Mouse (Mus musculus) CH12.LX (cell line): ENCODE data around the gene Krtap5-3. TPM values are rescaled to one million over a fixed set of nuclear protein-coding genes. Genes with fewer than 3 reads are reported as not detected.

Experiments
- DNase-seq: peaks from one replicate; pipeline ENCODE4 v3.0.0-alpha.2; 2013; ENCODE audit errors: extremely low read depth
- H3K27ac ChIP-seq: 2 replicates; pipeline ENCODE4 v1.5.1; 2012; ENCODE audit warnings: low read depth, mild to moderate bottlenecking, control low read depth, moderate library complexity; ENCODE audit not compliant: insufficient read depth
- H3K27me3 ChIP-seq: replicated peaks from 2 replicates; pipeline ENCODE3; 2012; ENCODE audit warnings: inconsistent platforms
- H3K36me3 ChIP-seq, 2 experiments: replicated peaks in 1 of 2; 2 replicates each; pipeline versions ENCODE3 to v1.6.1; 2012; ENCODE audit warnings: inconsistent platforms in 1 of 2, low read length in 1 of 2, mild to moderate bottlenecking in 1 of 2, mixed read lengths in 1 of 2, moderate library complexity in 1 of 2; ENCODE audit not compliant: control insufficient read depth in 1 of 2, insufficient read depth in 1 of 2
- H3K4me1 ChIP-seq, 2 experiments: 2 replicates each; pipeline ENCODE4 v1.6.1; 2012; ENCODE audit warnings: inconsistent platforms in 1 of 2, moderate library complexity in 1 of 2; ENCODE audit not compliant: insufficient read depth in 2 of 2, control insufficient read depth in 1 of 2
- H3K4me2 ChIP-seq: 2 replicates; pipeline ENCODE4 v1.6.1; 2012; ENCODE audit warnings: low read depth, mild to moderate bottlenecking, control low read depth; ENCODE audit not compliant: poor library complexity, insufficient read depth, severe bottlenecking
- H3K4me3 ChIP-seq, 3 experiments: fragments of 150-350 bp in 1 of 3; sonication (generic) in 1 of 3; replicated peaks in 1 of 3; 2 replicates each; pipeline versions ENCODE3 to v1.5.1; 2011 to 2012; ENCODE audit warnings: low read depth in 2 of 3, low read length in 2 of 3, mild to moderate bottlenecking in 2 of 3, moderate library complexity in 2 of 3, control low read depth in 1 of 3, improper control_type of control experiment in 1 of 3, inconsistent platforms in 1 of 3, mixed read lengths in 1 of 3; ENCODE audit not compliant: poor library complexity in 1 of 3
- H3K79me2 ChIP-seq: replicated peaks from 2 replicates; pipeline ENCODE4 v1.6.1; 2012; ENCODE audit warnings: mild to moderate bottlenecking, moderate library complexity; ENCODE audit not compliant: control insufficient read depth, poor library complexity, insufficient read depth, severe bottlenecking; ENCODE audit errors: extremely low read depth
- H3K9ac ChIP-seq: 2 replicates; pipeline ENCODE4 v1.6.1; 2012; ENCODE audit warnings: low read depth, mild to moderate bottlenecking, control low read depth, moderate library complexity; ENCODE audit not compliant: insufficient read depth
- H3K9me3 ChIP-seq: replicated peaks from 2 replicates; pipeline ENCODE3; 2012; ENCODE audit warnings: low read length, inconsistent platforms, mixed read lengths
- CTCF ChIP-seq, 2 experiments: IDR thresholded peaks in 1 of 2; conservative IDR thresholded peaks in 1 of 2; 2 replicates each; pipeline ENCODE4 v1.5.1; 2011 to 2012; ENCODE audit warnings: low read depth in 2 of 2, low read length in 2 of 2, improper control_type of control experiment in 1 of 2, inconsistent platforms in 1 of 2, mild to moderate bottlenecking in 1 of 2, moderate library complexity in 1 of 2
- GABPA ChIP-seq: IDR thresholded peaks from 2 replicates; pipeline ENCODE4 v1.6.1; 2012; ENCODE audit warnings: low read depth, low read length, improper control_type of control experiment, inconsistent platforms; ENCODE audit not compliant: insufficient replicate concordance
- HCFC1 ChIP-seq: IDR thresholded peaks from 2 replicates; pipeline ENCODE4 v1.6.1; 2012; ENCODE audit warnings: low read depth, mild to moderate bottlenecking, inconsistent platforms, low read length, improper control_type of control experiment
- JUN ChIP-seq: IDR thresholded peaks from 2 replicates; pipeline ENCODE4 v1.6.1; 2011; ENCODE audit warnings: low read depth, mild to moderate bottlenecking, low read length, improper control_type of control experiment, moderate library complexity; ENCODE audit not compliant: insufficient read depth
- MAFK ChIP-seq: IDR thresholded peaks from 2 replicates; pipeline ENCODE4 v1.6.1; 2011; ENCODE audit warnings: low read length, improper control_type of control experiment; ENCODE audit not compliant: insufficient replicate concordance
- MEF2A ChIP-seq: IDR thresholded peaks from 2 replicates; pipeline ENCODE4 v1.6.1; 2014; ENCODE audit warnings: low read depth, mild to moderate bottlenecking, inconsistent platforms, low read length, improper control_type of control experiment, borderline replicate concordance
- MXI1 ChIP-seq: IDR thresholded peaks from 2 replicates; pipeline ENCODE4 v1.6.1; 2011; ENCODE audit warnings: mild to moderate bottlenecking, low read depth, low read length, improper control_type of control experiment
- MYC ChIP-seq: IDR thresholded peaks from 2 replicates; pipeline ENCODE4 v1.6.1; 2011; ENCODE audit warnings: low read depth, mild to moderate bottlenecking, improper control_type of control experiment, low read length
- POLR2A ChIP-seq: IDR thresholded peaks from 2 replicates; pipeline ENCODE4 v1.6.1; 2011; ENCODE audit warnings: low read depth, mild to moderate bottlenecking, improper control_type of control experiment, low read length
- TCF12 ChIP-seq: IDR thresholded peaks from 2 replicates; pipeline ENCODE4 v1.6.1; 2014; ENCODE audit warnings: low read depth, mild to moderate bottlenecking, inconsistent platforms, low read length, improper control_type of control experiment
- USF2 ChIP-seq: conservative IDR thresholded peaks from 2 replicates; pipeline ENCODE4 v1.6.1; 2011; ENCODE audit warnings: low read depth, low read length, improper control_type of control experiment
- ZC3H11A ChIP-seq: IDR thresholded peaks from 2 replicates; pipeline ENCODE4 v1.6.1; 2012; ENCODE audit warnings: low read depth, mild to moderate bottlenecking, inconsistent platforms, low read length, improper control_type of control experiment
- ZMIZ1 ChIP-seq: IDR thresholded peaks from 2 replicates; pipeline ENCODE4 v1.6.1; 2012; ENCODE audit warnings: low read depth, mild to moderate bottlenecking, inconsistent platforms, low read length, improper control_type of control experiment
- dilution Hi-C: fragments of 300-500 bp; cut with MboI; formaldehyde crosslinking; loops from 2 replicates; pipeline ENCODE4 v1.14.3; 2020; ENCODE audit warnings: low sequenced_read_pairs; ENCODE audit not compliant: extremely low pct_unique_long_range_greater_than_20kb, extremely low pct_ligation_motif_present
- in situ Hi-C: fragments of 300-500 bp; cut with MboI; formaldehyde crosslinking; loops from 3 replicates; pipeline ENCODE4 v1.14.3; 2019; ENCODE audit warnings: low sequenced_read_pairs, low pct_ligation_motif_present, low pct_unique_long_range_greater_than_20kb, mixed read lengths
- polyA plus RNA-seq: library from polyadenylated mRNA; unstranded; fragments of >175 nt; gene quantifications from 2 replicates; pipeline ENCODE4 v1.2.1, GENCODE M21; 2012; ENCODE audit warnings: low read depth; ENCODE audit not compliant: insufficient read length
- total RNA-seq, 2 experiments: library from RNA; depleted of rRNA; stranded (reverse); fragments of 300-350 nt in 1 of 2; fragments of >200 nt in 1 of 2; gene quantifications; 2 replicates each; pipeline ENCODE4 v1.2.3; 2012 to 2014

Gene Krtap5-3
- total and polyA plus RNA-seq, 3 experiments = not detected

GRCm38 (mm10) chr7:142188156-142188555 is 13.0 kb upstream of the Krtap5-3 start:
- dilution Hi-C loops (no loop called here), in situ Hi-C loops (no loop called here)
- no peak overlapping the region for H3K9ac ChIP-seq
- H3K4me3 ChIP-seq = no peak overlapping the region
- H3K4me1 ChIP-seq = no peaks in the 10 kb centered on the region
- DNase-seq = no peak
- TF ChIP-seq TCF12 = no peak
- H3K79me2 ChIP-seq = no peaks in the 10 kb centered on the region
- H3K36me3 ChIP-seq = no peaks in the 10 kb centered on the region
- H3K27ac ChIP-seq = no peak overlapping the region
- peaks cover 61% of the 10 kb centered on the region for H3K27me3 ChIP-seq
- peaks cover 2% of the 10 kb centered on the region for H3K9me3 ChIP-seq
- H3K4me2 ChIP-seq = no peak overlapping the region

DNA sequence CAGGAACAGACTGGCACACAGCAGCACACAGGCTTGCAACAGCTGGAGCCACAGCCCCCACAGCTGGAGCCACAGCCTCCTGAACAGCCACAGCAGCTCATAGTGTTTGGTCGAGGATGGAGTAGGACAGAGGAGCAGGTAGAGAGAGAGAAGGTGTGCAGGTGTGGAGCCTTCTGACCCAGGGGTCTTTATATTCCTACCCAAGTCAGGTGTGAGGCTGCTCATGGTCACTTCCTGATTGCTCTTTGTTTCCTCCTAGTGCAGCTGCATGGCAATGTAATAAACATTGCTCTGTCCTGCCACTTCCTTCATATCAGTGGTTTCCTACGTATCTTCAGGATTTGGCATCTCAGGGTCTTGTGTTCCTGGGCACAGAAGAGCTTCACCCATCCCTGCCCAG is 10.9 kb upstream of the Krtap5-3 start, which contains the start of gene Gm10153:
Gm10153 (minus strand) TSS at position 101 of the 400 bp plus-strand sequence.
- Histone ChIP-seq H3K4me1 (no peaks in the 10 kb centered on the region), H3K27me3 (peaks cover 57% of the 10 kb centered on the region)
- no peak for TF ChIP-seq USF2
- no peak for TF ChIP-seq MYC
- TF ChIP-seq, all 38 proteins: peak for 0
- Histone ChIP-seq H3K36me3 (no peaks in the 10 kb centered on the region), H3K27ac (no peak within 1 kb of the TSS), H3K4me2 (no peak within 1 kb of the TSS), H3K9ac (no peak within 1 kb of the TSS), H3K4me3 (no peak within 1 kb of the TSS), H3K9me3 (peaks cover 10% of the 10 kb centered on the region), H3K79me2 (no peaks in the 10 kb centered on the region)
- no peak for DNase-seq
- in situ Hi-C loops = no loop called here
- dilution Hi-C loops = no loop called here

DNA sequence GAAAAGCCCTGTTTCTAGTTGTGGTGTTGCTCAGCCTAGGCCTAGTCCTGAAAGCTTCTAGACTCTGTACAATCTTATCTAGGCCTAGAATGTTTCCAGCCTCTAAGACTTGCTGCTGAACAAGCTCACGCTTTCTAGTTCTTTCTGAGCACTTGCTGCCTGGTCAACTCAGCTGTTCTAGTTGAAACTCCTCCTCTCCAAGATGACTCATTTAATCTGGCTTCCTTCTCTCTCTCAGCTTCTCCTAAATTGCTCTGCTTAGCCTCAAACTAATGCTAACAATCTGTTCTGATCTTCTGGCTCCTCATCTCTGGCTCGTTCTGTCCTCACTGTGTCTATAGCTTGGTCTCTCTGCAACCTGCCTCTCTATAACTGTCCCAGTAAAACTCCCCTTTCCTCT is 2.4 kb upstream of the Krtap5-3 start:
- Histone ChIP-seq H3K4me1 (no peaks in the 10 kb centered on the region), H3K36me3 (no peaks in the 10 kb centered on the region), H3K4me2 (no peak overlapping the region), H3K79me2 (no peaks in the 10 kb centered on the region), H3K27me3 (peaks cover 49% of the 10 kb centered on the region), H3K9me3 (peaks cover 8% of the 10 kb centered on the region), H3K9ac (no peak overlapping the region), H3K27ac (no peak overlapping the region), H3K4me3 (no peak overlapping the region)
- in situ Hi-C loops (no loop called here), dilution Hi-C loops (no loop called here)
- no peak for DNase-seq
- TF ChIP-seq MEF2A (no peak), JUN (no peak), ZC3H11A (no peak), CTCF (conservative IDR thresholded peaks at IDR 0.05 in 1 of 2, IDR thresholded peaks at IDR 0.05 in 1 of 2; ENCODE audit: low read depth in 2 of 2, low read length in 2 of 2) (no peak), MYC (no peak), GABPA (no peak), USF2 (no peak), ZMIZ1 (no peak), MXI1 (no peak), HCFC1 (no peak), MAFK (no peak), POLR2A (no peak)
